Mouse (Mus musculus) embryonic fibroblast, embryonic 13.5 days (primary cell): Measurements from ENCODE around the gene Umad1. TPM values are rescaled to one million over a fixed set of nuclear protein-coding genes. Genes with fewer than 3 reads are reported as not detected.

Experiments used
- H3K27ac ChIP-seq: 2 replicates; pipeline ENCODE4 v1.5.1; 2012; ENCODE audit warnings: low read length, control low read depth, inconsistent platforms; ENCODE audit not compliant: insufficient read depth
- H3K4me1 ChIP-seq: 2 replicates; pipeline ENCODE4 v1.6.1; 2011; ENCODE audit warnings: low read length; ENCODE audit not compliant: control insufficient read depth, insufficient read depth
- H3K4me3 ChIP-seq: 2 replicates; pipeline ENCODE4 v1.5.1; 2011; ENCODE audit warnings: mild to moderate bottlenecking, control low read depth, low read length; ENCODE audit not compliant: insufficient read depth
- CTCF ChIP-seq: IDR thresholded peaks from 2 replicates; pipeline ENCODE4 v1.5.1; 2011; ENCODE audit warnings: mild to moderate bottlenecking, control low read depth, low read length, moderate library complexity, borderline replicate concordance; ENCODE audit not compliant: insufficient read depth
- POLR2A ChIP-seq: IDR thresholded peaks from 2 replicates; pipeline ENCODE4 v1.6.1; 2011; ENCODE audit warnings: low read depth, mild to moderate bottlenecking, control low read depth, low read length, moderate library complexity
- polyA plus RNA-seq: library from polyadenylated mRNA; stranded (reverse); fragments of >200 nt; gene quantifications from 2 replicates; pipeline ENCODE4 v1.2.4, GENCODE M21; 2011; ENCODE audit warnings: low read depth; ENCODE audit not compliant: missing spikeins, insufficient read length

Umad1 gene
- polyA plus RNA-seq, 1 experiment, result 10.0 TPM

GRCm38 (mm10) chr6:8348344-8348743 lies 89.3 kb downstream of the Umad1 start:
- Histone ChIP-seq H3K27ac (peak overlapping the region; percentile 32; the same call in 1 of the 2 replicates), H3K4me1 (peaks cover 24% of the 10 kb centered on the region), H3K4me3 (no peak overlapping the region)
- TF ChIP-seq CTCF, result no peak
- TF ChIP-seq POLR2A, result no peak

- Histone ChIP-seq H3K4me3 (no peak overlapping the region), H3K4me1 (peaks cover 27% of the 10 kb centered on the region), H3K27ac (no peak overlapping the region)
- TF ChIP-seq POLR2A (no peak), CTCF (no peak)
Observed at GRCm38 (mm10) chr6:8349060-8349670, 90.1 kb downstream of the Umad1 start.

GRCm38 (mm10) chr6:8351507-8351906 lies 92.4 kb downstream of the Umad1 start:
- Histone ChIP-seq H3K4me3 (no peak overlapping the region), H3K27ac (peak overlapping the region; percentile 59), H3K4me1 (peaks cover 25% of the 10 kb centered on the region)
- no peak for TF ChIP-seq POLR2A
- no peak for TF ChIP-seq CTCF

- Histone ChIP-seq H3K4me3 (no peak overlapping the region), H3K4me1 (peaks cover 17% of the 10 kb centered on the region), H3K27ac (peak overlapping the region; percentile 86)
- TF ChIP-seq CTCF (no peak), POLR2A (no peak)
Observed at GRCm38 (mm10) chr6:8352533-8353168, 93.6 kb downstream of the Umad1 start.

GRCm38 (mm10) chr6:8353461-8353860 lies 94.4 kb downstream of the Umad1 start:
- H3K4me3 ChIP-seq, result no peak overlapping the region
- TF ChIP-seq CTCF (no peak), POLR2A (no peak)
- peaks cover 15% of the 10 kb centered on the region for H3K4me1 ChIP-seq
- H3K27ac ChIP-seq, result no peak overlapping the region

- peaks cover 13% of the 10 kb centered on the region for H3K4me1 ChIP-seq
- H3K4me3 ChIP-seq, result no peak overlapping the region
- no peak for TF ChIP-seq CTCF
- TF ChIP-seq POLR2A, result no peak
- H3K27ac ChIP-seq, result no peak overlapping the region
Observed at GRCm38 (mm10) chr6:8354846-8355245, 95.8 kb downstream of the Umad1 start.

- Histone ChIP-seq H3K27ac (no peak overlapping the region), H3K4me3 (no peak overlapping the region), H3K4me1 (peaks cover 3% of the 10 kb centered on the region)
- TF ChIP-seq POLR2A (no peak), CTCF (no peak)
Observed at GRCm38 (mm10) chr6:8358232-8358631, 99.1 kb downstream of the Umad1 start.

- Histone ChIP-seq H3K27ac (no peak overlapping the region), H3K4me1 (peaks cover 3% of the 10 kb centered on the region; the same call in 1 of the 2 replicates), H3K4me3 (no peak overlapping the region)
- TF ChIP-seq CTCF (no peak), POLR2A (no peak)
Observed at GRCm38 (mm10) chr6:8358782-8359181, 99.7 kb downstream of the Umad1 start.

- Histone ChIP-seq H3K4me1 (no peaks in the 10 kb centered on the region), H3K4me3 (no peak overlapping the region), H3K27ac (no peak overlapping the region)
- no peak for TF ChIP-seq CTCF
- TF ChIP-seq POLR2A, result no peak
Observed at GRCm38 (mm10) chr6:8360805-8361204, 101.7 kb downstream of the Umad1 start.

- no peak overlapping the region for H3K27ac ChIP-seq
- H3K4me3 ChIP-seq, result no peak overlapping the region
- no peaks in the 10 kb centered on the region for H3K4me1 ChIP-seq
- TF ChIP-seq CTCF (no peak), POLR2A (no peak)
Observed at GRCm38 (mm10) chr6:8364033-8364756, 105.1 kb downstream of the Umad1 start.
